Mouse (Mus musculus): Measurements from ENCODE around the gene Svep1. TPM values are rescaled to one million over a fixed set of nuclear protein-coding genes. Genes with fewer than 3 reads are reported as not detected.

Gene Svep1
- polyA plus RNA-seq, 1 experiment from 2014 or later, result 4.2 TPM

DNA sequence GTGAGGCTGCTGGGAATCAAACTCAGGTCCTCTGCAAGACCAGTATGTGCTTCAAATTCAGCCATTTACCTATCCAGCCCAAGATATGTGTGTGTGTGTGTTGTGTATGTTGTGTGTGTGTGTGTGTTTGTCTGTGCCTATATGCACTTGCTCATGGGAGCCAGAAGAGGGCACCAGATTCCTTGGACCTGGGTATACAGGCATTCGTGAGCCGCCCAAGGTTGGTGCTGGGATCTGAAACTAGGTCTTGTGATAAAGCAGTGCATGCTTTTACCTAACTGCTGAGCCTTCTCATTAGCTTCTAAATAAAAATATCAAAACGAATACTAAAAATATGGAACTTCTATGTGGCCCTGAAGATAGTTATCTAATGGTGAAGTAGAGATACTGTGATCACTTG, 121.3 kb downstream of the Svep1 start:
- no peaks in the 10 kb centered on the region for H3K27me3 ChIP-seq (ENCODE audit: control insufficient read depth, insufficient read depth, low read length)
- H3K4me1 ChIP-seq (ENCODE audit: control insufficient read depth, insufficient read depth, low read length), result no peaks in the 10 kb centered on the region
- H3K27ac ChIP-seq (ENCODE audit: low read depth, low read length), result no peak overlapping the region
- no peaks in the 10 kb centered on the region; the same call in 1 of the 2 replicates for H3K36me3 ChIP-seq (ENCODE audit: control insufficient read depth, insufficient read depth, low read length)
- ATAC-seq (ENCODE audit: low FRiP score, low TSS enrichment), result no peak
- no peak overlapping the region for H3K9ac ChIP-seq (ENCODE audit: low read depth, low read length)
- H3K4me3 ChIP-seq (ENCODE audit: low read length), result no peak overlapping the region
- WGBS, result 91% methylated on average over 3 of the region's 3 CpGs
- no peak overlapping the region for H3K4me2 ChIP-seq (replicated peaks; ENCODE audit: low read depth, low read length)
- no peaks in the 10 kb centered on the region for H3K9me3 ChIP-seq (ENCODE audit: control insufficient read depth, low read length)

GRCm38 (mm10) chr4:58084155-58084554, 122.5 kb downstream of the Svep1 start:
- no peak overlapping the region for H3K4me3 ChIP-seq (ENCODE audit: low read length)
- no peak overlapping the region for H3K9ac ChIP-seq (ENCODE audit: low read depth, low read length)
- H3K4me1 ChIP-seq (ENCODE audit: control insufficient read depth, insufficient read depth, low read length), result no peaks in the 10 kb centered on the region
- H3K4me2 ChIP-seq (replicated peaks; ENCODE audit: low read depth, low read length), result no peak overlapping the region
- ATAC-seq (ENCODE audit: low FRiP score, low TSS enrichment), result no peak
- H3K9me3 ChIP-seq (ENCODE audit: control insufficient read depth, low read length), result no peaks in the 10 kb centered on the region
- no peaks in the 10 kb centered on the region; the same call in 1 of the 2 replicates for H3K36me3 ChIP-seq (ENCODE audit: control insufficient read depth, insufficient read depth, low read length)
- no peaks in the 10 kb centered on the region for H3K27me3 ChIP-seq (ENCODE audit: control insufficient read depth, insufficient read depth, low read length)
- 95% methylated on average over 5 of the region's 5 CpGs for WGBS
- no peak overlapping the region for H3K27ac ChIP-seq (ENCODE audit: low read depth, low read length)

DNA sequence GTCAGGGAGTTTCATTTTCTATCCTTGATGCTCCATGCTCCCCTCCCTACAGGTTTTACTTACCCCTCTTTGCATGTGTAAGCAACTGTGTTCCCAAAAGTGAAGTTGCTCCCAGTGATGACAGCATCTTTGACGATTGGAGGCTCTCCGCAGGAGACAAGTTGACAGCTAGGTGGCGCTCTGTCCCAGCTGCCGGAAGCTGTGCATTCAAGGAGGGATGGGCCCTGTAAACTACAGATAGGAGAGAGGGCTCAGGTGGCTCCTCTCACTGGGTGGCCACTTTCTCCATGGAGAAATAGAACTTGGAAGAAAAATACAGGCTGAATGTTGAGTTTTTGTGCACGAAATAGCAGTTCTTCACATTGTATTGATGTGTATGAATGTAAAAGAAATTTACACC, 124.1 kb downstream of the Svep1 start:
- no peak overlapping the region for H3K9ac ChIP-seq (ENCODE audit: low read depth, low read length)
- no peak for ATAC-seq (ENCODE audit: low FRiP score, low TSS enrichment)

GRCm38 (mm10) chr4:58079631-58080030, 127.0 kb downstream of the Svep1 start:
- Histone ChIP-seq H3K27me3 (ENCODE audit: control insufficient read depth, insufficient read depth, low read length) (no peaks in the 10 kb centered on the region), H3K9me3 (ENCODE audit: control insufficient read depth, low read length) (no peaks in the 10 kb centered on the region), H3K36me3 (ENCODE audit: control insufficient read depth, insufficient read depth, low read length) (no peaks in the 10 kb centered on the region; the same call in 1 of the 2 replicates), H3K4me2 (replicated peaks; ENCODE audit: low read depth, low read length) (no peak overlapping the region), H3K4me3 (ENCODE audit: low read length) (no peak overlapping the region), H3K9ac (ENCODE audit: low read depth, low read length) (no peak overlapping the region), H3K4me1 (ENCODE audit: control insufficient read depth, insufficient read depth, low read length) (no peaks in the 10 kb centered on the region), H3K27ac (ENCODE audit: low read depth, low read length) (no peak overlapping the region)
- WGBS, result 32% methylated on average over 10 of the region's 10 CpGs
- ATAC-seq (ENCODE audit: low FRiP score, low TSS enrichment), result no peak

More for the DNA sequence above, 124.1 kb downstream of the Svep1 start:
- H3K4me2 ChIP-seq (replicated peaks; ENCODE audit: low read depth, low read length), result no peak overlapping the region
- H3K9me3 ChIP-seq (ENCODE audit: control insufficient read depth, low read length), result no peaks in the 10 kb centered on the region
- H3K36me3 ChIP-seq (ENCODE audit: control insufficient read depth, insufficient read depth, low read length), result no peaks in the 10 kb centered on the region; the same call in 1 of the 2 replicates
- H3K4me3 ChIP-seq (ENCODE audit: low read length), result no peak overlapping the region
- no peaks in the 10 kb centered on the region for H3K4me1 ChIP-seq (ENCODE audit: control insufficient read depth, insufficient read depth, low read length)
- no peaks in the 10 kb centered on the region for H3K27me3 ChIP-seq (ENCODE audit: control insufficient read depth, insufficient read depth, low read length)
- WGBS, result 17% methylated on average over 5 of the region's 5 CpGs
- H3K27ac ChIP-seq (ENCODE audit: low read depth, low read length), result no peak overlapping the region

- H3K36me3 ChIP-seq (ENCODE audit: control insufficient read depth, insufficient read depth, low read length), result no peaks in the 10 kb centered on the region
- H3K27ac ChIP-seq (ENCODE audit: low read depth, low read length), result no peak overlapping the region
- no peak overlapping the region for H3K4me2 ChIP-seq (replicated peaks; ENCODE audit: low read depth, low read length)
- no peaks in the 10 kb centered on the region for H3K9me3 ChIP-seq (ENCODE audit: control insufficient read depth, low read length)
- no peaks in the 10 kb centered on the region for H3K27me3 ChIP-seq (ENCODE audit: control insufficient read depth, insufficient read depth, low read length)
- H3K9ac ChIP-seq (ENCODE audit: low read depth, low read length), result no peak overlapping the region
- H3K4me1 ChIP-seq (ENCODE audit: control insufficient read depth, insufficient read depth, low read length), result no peaks in the 10 kb centered on the region
- ATAC-seq (ENCODE audit: low FRiP score, low TSS enrichment), result no peak
- H3K4me3 ChIP-seq (ENCODE audit: low read length), result no peak overlapping the region
- 74% methylated on average over 6 of the region's 6 CpGs for WGBS
Measured at GRCm38 (mm10) chr4:58077950-58078349, 128.7 kb downstream of the Svep1 start.

GRCm38 (mm10) chr4:58077536-58077935, 129.1 kb downstream of the Svep1 start:
- 92% methylated on average over 4 of the region's 4 CpGs for WGBS
- Histone ChIP-seq H3K4me2 (replicated peaks; ENCODE audit: low read depth, low read length) (no peak overlapping the region), H3K27me3 (ENCODE audit: control insufficient read depth, insufficient read depth, low read length) (no peaks in the 10 kb centered on the region), H3K27ac (ENCODE audit: low read depth, low read length) (no peak overlapping the region), H3K9me3 (ENCODE audit: control insufficient read depth, low read length) (no peaks in the 10 kb centered on the region), H3K4me1 (ENCODE audit: control insufficient read depth, insufficient read depth, low read length) (no peaks in the 10 kb centered on the region), H3K36me3 (ENCODE audit: control insufficient read depth, insufficient read depth, low read length) (no peaks in the 10 kb centered on the region), H3K4me3 (ENCODE audit: low read length) (no peak overlapping the region), H3K9ac (ENCODE audit: low read depth, low read length) (no peak overlapping the region)
- ATAC-seq (ENCODE audit: low FRiP score, low TSS enrichment), result no peak

- H3K9me3 ChIP-seq (ENCODE audit: control insufficient read depth, low read length), result 0 out of 2 replicates have a peak, but pooled peaks cover 3% of the 10 kb centered on the region
- ATAC-seq (ENCODE audit: low FRiP score, low TSS enrichment), result no peak
- H3K36me3 ChIP-seq (ENCODE audit: control insufficient read depth, insufficient read depth, low read length), result no peaks in the 10 kb centered on the region
- H3K27ac ChIP-seq (ENCODE audit: low read depth, low read length), result no peak overlapping the region
- H3K9ac ChIP-seq (ENCODE audit: low read depth, low read length), result no peak overlapping the region; the same call in 1 of the 2 replicates
- no peaks in the 10 kb centered on the region for H3K27me3 ChIP-seq (ENCODE audit: control insufficient read depth, insufficient read depth, low read length)
- H3K4me2 ChIP-seq (replicated peaks; ENCODE audit: low read depth, low read length), result no peak overlapping the region
- H3K4me1 ChIP-seq (ENCODE audit: control insufficient read depth, insufficient read depth, low read length), result no peaks in the 10 kb centered on the region
- H3K4me3 ChIP-seq (ENCODE audit: low read length), result no peak overlapping the region
- 83% methylated on average over 12 of the region's 12 CpGs for WGBS
Measured at GRCm38 (mm10) chr4:58072888-58073287, 133.8 kb downstream of the Svep1 start.

DNA sequence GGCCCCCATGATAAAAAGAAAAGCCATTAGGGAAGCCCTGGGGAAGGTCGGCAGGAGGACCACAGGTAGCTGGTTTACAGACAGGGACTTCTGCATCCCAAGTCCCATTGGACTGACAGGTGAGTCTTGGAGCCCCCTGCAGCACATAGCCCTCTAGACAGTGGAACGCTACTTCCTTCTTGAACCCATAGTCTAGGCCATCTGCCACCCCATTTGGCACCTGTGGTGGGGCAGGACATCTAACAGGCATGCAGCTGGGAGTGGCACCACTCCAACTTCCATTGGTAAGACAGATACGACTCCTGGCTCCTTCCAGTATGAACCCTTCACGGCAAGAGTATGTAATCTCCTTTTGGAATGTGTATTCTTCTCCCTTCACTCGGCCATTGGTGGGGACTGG, 137.8 kb downstream of the Svep1 start:
- no peak for ATAC-seq (ENCODE audit: low FRiP score, low TSS enrichment)
- Histone ChIP-seq H3K4me2 (replicated peaks; ENCODE audit: low read depth, low read length) (no peak overlapping the region), H3K4me1 (ENCODE audit: control insufficient read depth, insufficient read depth, low read length) (no peaks in the 10 kb centered on the region), H3K27ac (ENCODE audit: low read depth, low read length) (no peak overlapping the region), H3K9ac (ENCODE audit: low read depth, low read length) (no peak overlapping the region), H3K4me3 (ENCODE audit: low read length) (no peak overlapping the region), H3K36me3 (ENCODE audit: control insufficient read depth, insufficient read depth, low read length) (no peaks in the 10 kb centered on the region), H3K27me3 (ENCODE audit: control insufficient read depth, insufficient read depth, low read length) (no peaks in the 10 kb centered on the region), H3K9me3 (ENCODE audit: control insufficient read depth, low read length) (0 out of 2 replicates have a peak, but pooled peaks cover 3% of the 10 kb centered on the region)
- WGBS, result 94% methylated on average over 5 of the region's 5 CpGs

DNA sequence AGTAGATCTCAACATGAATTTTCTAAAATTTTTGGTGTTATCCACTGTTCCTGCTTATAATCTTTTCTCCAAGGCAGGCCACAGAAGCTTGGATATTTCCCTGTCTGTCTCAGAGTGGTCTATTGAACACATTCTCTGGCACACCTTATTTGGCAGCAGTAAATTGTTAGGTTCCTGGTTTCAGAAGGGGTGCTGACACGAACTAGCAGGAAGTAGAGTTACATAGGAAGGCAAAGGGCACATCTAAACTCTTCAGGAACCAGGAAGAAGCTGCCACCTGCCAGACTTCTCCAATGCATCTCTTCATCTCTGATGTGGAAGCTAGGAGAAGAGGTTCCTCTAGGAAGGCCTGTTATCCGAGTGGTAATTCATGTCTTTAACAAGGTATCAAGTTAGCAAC, 141.9 kb downstream of the Svep1 start:
- Histone ChIP-seq H3K4me3 (ENCODE audit: low read length) (no peak overlapping the region), H3K27me3 (ENCODE audit: control insufficient read depth, insufficient read depth, low read length) (no peaks in the 10 kb centered on the region), H3K36me3 (ENCODE audit: control insufficient read depth, insufficient read depth, low read length) (no peaks in the 10 kb centered on the region), H3K27ac (ENCODE audit: low read depth, low read length) (no peak overlapping the region), H3K4me2 (replicated peaks; ENCODE audit: low read depth, low read length) (no peak overlapping the region), H3K9me3 (ENCODE audit: control insufficient read depth, low read length) (no peaks in the 10 kb centered on the region), H3K4me1 (ENCODE audit: control insufficient read depth, insufficient read depth, low read length) (no peaks in the 10 kb centered on the region), H3K9ac (ENCODE audit: low read depth, low read length) (no peak overlapping the region)
- WGBS, result 65% methylated on average over 2 of the region's 2 CpGs
- no peak for ATAC-seq (ENCODE audit: low FRiP score, low TSS enrichment)
